Mouse (Mus musculus): ENCODE results near the gene Lyst. TPM values are rescaled to one million over a fixed set of nuclear protein-coding genes. Genes with fewer than 3 reads are reported as not detected.

The Lyst gene
- polyA plus RNA-seq, 1 experiment: 2.4 TPM

GRCm38 (mm10) chr13:13778837-13779458 lies 188.8 kb downstream of the Lyst start:
- no peak overlapping the region for H3K27ac ChIP-seq (ENCODE audit: insufficient read depth, low read depth, low read length)
- TF ChIP-seq CTCF (conservative IDR thresholded peaks at IDR 0.05; ENCODE audit: insufficient read depth, insufficient read length, low read depth, low read length) (no peak), POLR2A (IDR thresholded peaks at IDR 0.05; ENCODE audit: low read depth, low read length) (no peak)
- DNase-seq: no peak
- no peaks in the 10 kb centered on the region for H3K4me1 ChIP-seq (ENCODE audit: control insufficient read depth, insufficient read depth, low read length)
- 86% methylated on average over 1 of the region's 1 CpGs for WGBS
- H3K27me3 ChIP-seq (replicated peaks; ENCODE audit: control insufficient read depth, insufficient read depth, low read length): no peaks in the 10 kb centered on the region
- H3K4me3 ChIP-seq (ENCODE audit: insufficient read depth, low read depth, low read length): no peak overlapping the region
- no peaks in the 10 kb centered on the region; the same call in 1 of the 2 replicates for H3K36me3 ChIP-seq (ENCODE audit: control insufficient read depth, insufficient read depth, low read length)

GRCm38 (mm10) chr13:13780271-13780670 lies 190.1 kb downstream of the Lyst start:
- no peak for DNase-seq
- WGBS: 51% methylated on average over 3 of the region's 3 CpGs
- Histone ChIP-seq H3K27me3 (replicated peaks; ENCODE audit: control insufficient read depth, insufficient read depth, low read length) (no peaks in the 10 kb centered on the region), H3K4me1 (ENCODE audit: control insufficient read depth, insufficient read depth, low read length) (no peaks in the 10 kb centered on the region), H3K4me3 (ENCODE audit: insufficient read depth, low read depth, low read length) (no peak overlapping the region), H3K36me3 (ENCODE audit: control insufficient read depth, insufficient read depth, low read length) (no peaks in the 10 kb centered on the region), H3K27ac (ENCODE audit: insufficient read depth, low read depth, low read length) (no peak overlapping the region)
- TF ChIP-seq POLR2A (IDR thresholded peaks at IDR 0.05; ENCODE audit: low read depth, low read length): no peak
- no peak for TF ChIP-seq CTCF (conservative IDR thresholded peaks at IDR 0.05; ENCODE audit: insufficient read depth, insufficient read length, low read depth, low read length)

GRCm38 (mm10) chr13:13781026-13781425 lies 190.8 kb downstream of the Lyst start:
- WGBS: 56% methylated on average over 4 of the region's 4 CpGs

GRCm38 (mm10) chr13:13783296-13783695 lies 193.1 kb downstream of the Lyst start:
- WGBS: 44% methylated on average over 7 of the region's 7 CpGs
- TF ChIP-seq POLR2A (IDR thresholded peaks at IDR 0.05; ENCODE audit: low read depth, low read length) (no peak), CTCF (conservative IDR thresholded peaks at IDR 0.05; ENCODE audit: insufficient read depth, insufficient read length, low read depth, low read length) (no peak)
- no peaks in the 10 kb centered on the region for H3K27me3 ChIP-seq (replicated peaks; ENCODE audit: control insufficient read depth, insufficient read depth, low read length)

More at GRCm38 (mm10) chr13:13781026-13781425, 190.8 kb downstream of the Lyst start:
- no peak overlapping the region for H3K4me3 ChIP-seq (ENCODE audit: insufficient read depth, low read depth, low read length)
- no peak overlapping the region for H3K27ac ChIP-seq (ENCODE audit: insufficient read depth, low read depth, low read length)
- H3K4me1 ChIP-seq (ENCODE audit: control insufficient read depth, insufficient read depth, low read length): no peaks in the 10 kb centered on the region
- DNase-seq: no peak
- TF ChIP-seq CTCF (conservative IDR thresholded peaks at IDR 0.05; ENCODE audit: insufficient read depth, insufficient read length, low read depth, low read length): no peak
- no peak for TF ChIP-seq POLR2A (IDR thresholded peaks at IDR 0.05; ENCODE audit: low read depth, low read length)
- no peaks in the 10 kb centered on the region for H3K36me3 ChIP-seq (ENCODE audit: control insufficient read depth, insufficient read depth, low read length)
- no peaks in the 10 kb centered on the region for H3K27me3 ChIP-seq (replicated peaks; ENCODE audit: control insufficient read depth, insufficient read depth, low read length)

GRCm38 (mm10) chr13:13783894-13784419 lies 193.8 kb downstream of the Lyst start, which contains the start of gene Gng4:
Gene Gng4 (plus strand): TSS chr13:13784059.
- TF ChIP-seq POLR2A (IDR thresholded peaks at IDR 0.05; ENCODE audit: low read depth, low read length) (no peak), CTCF (conservative IDR thresholded peaks at IDR 0.05; ENCODE audit: insufficient read depth, insufficient read length, low read depth, low read length) (no peak)
- peak within 1 kb of the TSS; percentile 48 for H3K4me3 ChIP-seq (ENCODE audit: insufficient read depth, low read depth, low read length)
- WGBS: under 1% methylated on average over 43 of the region's 43 CpGs
- peak; percentile 21 for DNase-seq
- no peaks in the 10 kb centered on the region for H3K4me1 ChIP-seq (ENCODE audit: control insufficient read depth, insufficient read depth, low read length)
- no peaks in the 10 kb centered on the region for H3K27me3 ChIP-seq (replicated peaks; ENCODE audit: control insufficient read depth, insufficient read depth, low read length)
- no peaks in the 10 kb centered on the region for H3K36me3 ChIP-seq (ENCODE audit: control insufficient read depth, insufficient read depth, low read length)
- H3K27ac ChIP-seq (ENCODE audit: insufficient read depth, low read depth, low read length): no peak within 1 kb of the TSS

More at GRCm38 (mm10) chr13:13783296-13783695, 193.1 kb downstream of the Lyst start:
- Histone ChIP-seq H3K36me3 (ENCODE audit: control insufficient read depth, insufficient read depth, low read length) (no peaks in the 10 kb centered on the region), H3K4me3 (ENCODE audit: insufficient read depth, low read depth, low read length) (no peak overlapping the region), H3K4me1 (ENCODE audit: control insufficient read depth, insufficient read depth, low read length) (no peaks in the 10 kb centered on the region), H3K27ac (ENCODE audit: insufficient read depth, low read depth, low read length) (no peak overlapping the region)
- no peak for DNase-seq

- 2% methylated on average over 58 of the region's 59 CpGs for WGBS
- H3K4me3 ChIP-seq (ENCODE audit: insufficient read depth, low read depth, low read length): peak overlapping the region; percentile 48
- DNase-seq: no peak
Observed at GRCm38 (mm10) chr13:13784420-13784936, 194.3 kb downstream of the Lyst start.

More at GRCm38 (mm10) chr13:13784420-13784936, 194.3 kb downstream of the Lyst start:
- no peak for TF ChIP-seq POLR2A (IDR thresholded peaks at IDR 0.05; ENCODE audit: low read depth, low read length)
- no peak for TF ChIP-seq CTCF (conservative IDR thresholded peaks at IDR 0.05; ENCODE audit: insufficient read depth, insufficient read length, low read depth, low read length)
- Histone ChIP-seq H3K4me1 (ENCODE audit: control insufficient read depth, insufficient read depth, low read length) (no peaks in the 10 kb centered on the region), H3K27ac (ENCODE audit: insufficient read depth, low read depth, low read length) (no peak overlapping the region), H3K27me3 (replicated peaks; ENCODE audit: control insufficient read depth, insufficient read depth, low read length) (no peaks in the 10 kb centered on the region), H3K36me3 (ENCODE audit: control insufficient read depth, insufficient read depth, low read length) (no peaks in the 10 kb centered on the region)

Measured in kidney, adult 2 months (tissue).